Comparison of ENCODE assay signal across 33 mouse cellular contexts in the genomic region with DNA sequence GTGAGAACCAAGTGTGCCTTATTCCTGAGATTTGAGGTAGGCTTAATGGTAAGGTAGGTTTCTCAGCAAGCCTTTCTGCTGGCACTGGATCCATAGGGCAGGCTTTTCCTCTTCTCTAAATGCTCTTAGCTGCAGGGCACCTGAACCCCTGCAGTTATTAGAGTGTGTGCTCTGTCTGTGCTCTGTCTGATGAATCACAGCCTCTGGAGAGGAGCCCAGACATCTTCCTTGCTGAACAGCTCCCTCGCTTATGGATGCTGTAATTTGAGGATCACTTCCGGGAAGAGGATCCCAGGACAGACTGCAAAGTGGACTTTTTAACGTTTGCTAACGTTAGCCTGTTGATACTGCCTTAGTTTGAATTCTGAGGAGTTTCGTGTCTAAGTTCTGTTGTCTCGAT. TPM values are rescaled to one million over a fixed set of nuclear protein-coding genes. Genes with fewer than 3 reads are reported as not detected.
DNase-seq lines count a peak whose midpoint lies in the region; ATAC-seq and TF ChIP-seq lines count a peak whose summit lies in the region.
"Had no signal": no experiment of that assay in that cellular context is flagged by ENCODE, and none has a peak within 500 bp of the region (broad histone marks: within the 10 kb centered on the region; RNA-seq: fewer than 3 reads in every experiment).

No protein-coding gene starts in this region.

- CTCF ChIA-PET in Patski (lab: Charles Lee): interaction anchor here (1.0 to 2.2 kb wide), 6 partner anchors 11 to 56 kb away, joined by 3 to 6 read pairs (median 4); no protein-coding TSS in a partner anchor

- peak; percentile 50 for DNase-seq in embryonic facial prominence, embryonic 14.5 days (ENCODE audit: low spot score)
- DNase-seq in embryonic facial prominence, embryonic 10.5 days (ENCODE audit: low spot score): no peak
- peak; percentile 5 for DNase-seq in right cerebral cortex, adult 18-20 months
- no peak for DNase-seq in right cerebral cortex, postnatal 4 days
- DNase-seq in Patski (ENCODE audit: low read depth, low spot score): peak; percentile 57
- DNase-seq in liver, embryonic 11.5 days (ENCODE audit: low spot score): no peak
- DNase-seq in gastrocnemius, postnatal 14 days: no peak
- DNase-seq: adrenal gland, postnatal 36 days; gastrocnemius, postnatal 10 days; heart, adult 11 months; heart, postnatal 36 days; kidney, adult 9 months; kidney, postnatal 10 days; layer of hippocampus, adult 9-11 months; liver; lung, embryonic 14.5 days; midbrain, embryonic 14.5 days; retina, postnatal 1 day; right cerebral cortex, postnatal 25 days; spleen, adult 18-20 months; thymus, adult 18-20 months; thymus, postnatal 25 days had no signal

- no peaks in the 10 kb centered on the region for H3K27me3 ChIP-seq in embryonic facial prominence, embryonic 14.5 days (replicated peaks; ENCODE audit: control insufficient read depth, insufficient read depth, low read length)
- no peaks in the 10 kb centered on the region for H3K27me3 ChIP-seq in embryonic facial prominence, embryonic 10.5 days (replicated peaks; ENCODE audit: low read depth, poor library complexity, severe bottlenecking)
- no peaks in the 10 kb centered on the region for H3K27me3 ChIP-seq in Patski
- no peaks in the 10 kb centered on the region for H3K27me3 ChIP-seq in liver, embryonic 11.5 days (replicated peaks; ENCODE audit: control insufficient read depth, insufficient read depth, low read length)
- H3K27me3 ChIP-seq: embryonic facial prominence, embryonic 12.5 days; forebrain, embryonic 15.5 days; heart, embryonic 15.5 days; hindbrain, embryonic 12.5 days; intestine, embryonic 15.5 days; liver, embryonic 15.5 days; neural tube, embryonic 15.5 days had no signal

- in situ Hi-C loops in Patski (cut with MboI; ENCODE audit: low pct_unique_long_range_greater_than_20kb): no loop called here

- no peak overlapping the region for H3K4me3 ChIP-seq in embryonic facial prominence, embryonic 14.5 days (ENCODE audit: low read depth, low read length)
- no peak overlapping the region for H3K4me3 ChIP-seq in embryonic facial prominence, embryonic 10.5 days
- H3K4me3 ChIP-seq in liver, embryonic 11.5 days (ENCODE audit: low read depth, low read length): no peak overlapping the region
- H3K4me3 ChIP-seq: embryonic facial prominence, embryonic 12.5 days; forebrain, embryonic 10.5 days; forebrain, embryonic 15.5 days; heart, embryonic 10.5 days; heart, embryonic 15.5 days; hindbrain, embryonic 12.5 days; intestine, embryonic 15.5 days; liver, embryonic 15.5 days; neural tube, embryonic 15.5 days had no signal

- no peaks in the 10 kb centered on the region for H3K9me3 ChIP-seq in embryonic facial prominence, embryonic 14.5 days (ENCODE audit: control insufficient read depth, low read length)
- H3K9me3 ChIP-seq in embryonic facial prominence, embryonic 10.5 days: no peaks in the 10 kb centered on the region
- H3K9me3 ChIP-seq in liver, embryonic 11.5 days (ENCODE audit: control insufficient read depth, low read length): no peaks in the 10 kb centered on the region
- H3K9me3 ChIP-seq: embryonic facial prominence, embryonic 12.5 days; forebrain, embryonic 10.5 days; forebrain, embryonic 15.5 days; heart, embryonic 10.5 days; heart, embryonic 15.5 days; hindbrain, embryonic 12.5 days; intestine, embryonic 15.5 days; liver, embryonic 15.5 days; neural tube, embryonic 15.5 days had no signal

- intact Hi-C loops in gastrocnemius, postnatal 14 days (cut with DNase I; ENCODE audit: low total_unique reads): no loop called here

- H3K9ac ChIP-seq in embryonic facial prominence, embryonic 14.5 days (ENCODE audit: low read depth, low read length): no peak overlapping the region
- no peak overlapping the region for H3K9ac ChIP-seq in liver, embryonic 11.5 days (ENCODE audit: low read depth, low read length)
- H3K9ac ChIP-seq: embryonic facial prominence, embryonic 12.5 days; forebrain, embryonic 15.5 days; heart, embryonic 15.5 days; hindbrain, embryonic 12.5 days; intestine, embryonic 15.5 days; liver, embryonic 15.5 days; lung, embryonic 14.5 days; neural tube, embryonic 15.5 days had no signal

- H3K27ac ChIP-seq in embryonic facial prominence, embryonic 14.5 days (replicated peaks; ENCODE audit: low read depth, low read length): no peak overlapping the region
- no peak overlapping the region for H3K27ac ChIP-seq in embryonic facial prominence, embryonic 10.5 days (replicated peaks)
- no peak overlapping the region for H3K27ac ChIP-seq in liver, embryonic 11.5 days (ENCODE audit: low read depth, low read length)
- H3K27ac ChIP-seq: embryonic facial prominence, embryonic 12.5 days; forebrain, embryonic 10.5 days; forebrain, embryonic 15.5 days; heart, embryonic 10.5 days; heart, embryonic 15.5 days; hindbrain, embryonic 12.5 days; hindbrain, postnatal 0 days; intestine, embryonic 15.5 days; liver, embryonic 15.5 days; macrophage; neural tube, embryonic 15.5 days had no signal

- H3K4me1 ChIP-seq in embryonic facial prominence, embryonic 14.5 days (ENCODE audit: control insufficient read depth, insufficient read depth, low read length): 0 out of 2 replicates have a peak, but pooled peaks cover 4% of the 10 kb centered on the region
- H3K4me1 ChIP-seq in embryonic facial prominence, embryonic 10.5 days: peaks cover 22% of the 10 kb centered on the region
- 0 out of 2 replicates have a peak, but pooled peaks cover 2% of the 10 kb centered on the region for H3K4me1 ChIP-seq in liver, embryonic 11.5 days (replicated peaks; ENCODE audit: control insufficient read depth, insufficient read depth, low read length)
- H3K4me1 ChIP-seq: forebrain, embryonic 15.5 days; heart, embryonic 15.5 days; hindbrain, embryonic 12.5 days; intestine, embryonic 15.5 days; neural tube, embryonic 15.5 days had no signal

- POLR2A ChIA-PET in Patski (lab: Charles Lee): no interaction called here

- no peaks in the 10 kb centered on the region for H3K36me3 ChIP-seq in embryonic facial prominence, embryonic 14.5 days (ENCODE audit: control insufficient read depth, insufficient read depth, low read length)
- H3K36me3 ChIP-seq in embryonic facial prominence, embryonic 10.5 days (replicated peaks): no peaks in the 10 kb centered on the region
- no peaks in the 10 kb centered on the region for H3K36me3 ChIP-seq in liver, embryonic 11.5 days (ENCODE audit: control insufficient read depth, insufficient read depth, low read length)
- H3K36me3 ChIP-seq: embryonic facial prominence, embryonic 12.5 days; forebrain, embryonic 10.5 days; forebrain, embryonic 15.5 days; heart, embryonic 10.5 days; heart, embryonic 15.5 days; hindbrain, embryonic 12.5 days; intestine, embryonic 15.5 days; liver, embryonic 15.5 days; neural tube, embryonic 15.5 days had no signal

- no peak; the same call in 1 of the 2 replicates for ATAC-seq in embryonic facial prominence, embryonic 14.5 days (ENCODE audit: low read depth)
- peak; percentile 78 for ATAC-seq in Patski
- no peak for ATAC-seq in liver, embryonic 11.5 days (replicated peaks; ENCODE audit: low FRiP score)
- ATAC-seq: forebrain, embryonic 15.5 days; hindbrain, postnatal 0 days; intestine, embryonic 15.5 days had no signal

- no peak for TF ChIP-seq CTCF in Patski (IDR thresholded peaks at IDR 0.05)

- no peak overlapping the region for H3K4me2 ChIP-seq in embryonic facial prominence, embryonic 14.5 days (ENCODE audit: low read depth, low read length)
- no peak overlapping the region for H3K4me2 ChIP-seq in liver, embryonic 11.5 days
- H3K4me2 ChIP-seq: embryonic facial prominence, embryonic 12.5 days; forebrain, embryonic 15.5 days; heart, embryonic 15.5 days; hindbrain, embryonic 12.5 days; intestine, embryonic 15.5 days; liver, embryonic 15.5 days; lung, embryonic 14.5 days; neural tube, embryonic 15.5 days had no signal

- WGBS in embryonic facial prominence, embryonic 14.5 days: 37% methylated on average over 6 of the region's 6 CpGs
- 54% methylated on average over 6 of the region's 6 CpGs for WGBS in embryonic facial prominence, embryonic 10.5 days
- WGBS in liver, embryonic 11.5 days: 60% methylated on average over 6 of the region's 6 CpGs

RNA-seq across cellular contexts. Expression of a gene that starts 41.9 kb away (rescaled TPM):
- 4.4 and 5.6 TPM in 2 replicates for polyA plus RNA-seq in embryonic facial prominence, embryonic 14.5 days (2014; fragmentation: Nextera tagmentation; extraction: Ambion mirVana)
- 1.3 and 2.3 TPM in 2 replicates for polyA plus RNA-seq in embryonic facial prominence, embryonic 10.5 days (2016; fragmentation: Nextera tagmentation; extraction: Ambion mirVana)
- 11.3 TPM for polyA plus RNA-seq in Patski (2021)
- 17.2 and 17.6 TPM in 2 replicates for polyA plus RNA-seq in liver, embryonic 11.5 days (2014; fragmentation: Nextera tagmentation; extraction: Ambion mirVana)
- 1 to 10 TPM; 1.8 to 2.6 TPM for total RNA-seq in gastrocnemius, postnatal 14 days (2021)

Comparison
In these comparisons a context has a peak if more than half of its experiments do, and no peak if none do; other contexts are left out.
1. DNase-seq: peak in embryonic facial prominence, embryonic 14.5 days (single experiment), right cerebral cortex, adult 18-20 months (single experiment) and Patski (single experiment); none in embryonic facial prominence, embryonic 10.5 days (single experiment), right cerebral cortex, postnatal 4 days (single experiment), liver, embryonic 11.5 days (single experiment) and gastrocnemius, postnatal 14 days (single experiment).